Mouse (Mus musculus) stomach, postnatal 0 days (tissue): ENCODE data around the gene Klk1b3. TPM values are rescaled to one million over a fixed set of nuclear protein-coding genes. Genes with fewer than 3 reads are reported as not detected.
"Not testable (repeated sequence)": the region's sequence is repeated elsewhere in the genome, so short reads cannot be mapped to it uniquely, and the experiment has no call there.

Source experiments
- ATAC-seq: fragments of 200-750 bp; cut with Nextera tagmentation; 2 replicates; pipeline ENCODE4 v1.8.0; 2017; ENCODE audit not compliant: low FRiP score, low TSS enrichment
- DNase-seq: peaks from one replicate; pipeline ENCODE4 v3.0.0-alpha.2; 2016; ENCODE audit warnings: low spot score
- H3K27ac ChIP-seq: fragments of 300-500 bp; sonication (generic); replicated peaks from 2 replicates; pipeline ENCODE4 v1.5.1; 2014; ENCODE audit warnings: mild to moderate bottlenecking, control low read depth
- H3K27me3 ChIP-seq: fragments of 300-500 bp; sonication (generic); 2 replicates; pipeline ENCODE4 v1.6.1; 2014; ENCODE audit warnings: low read length; ENCODE audit not compliant: control insufficient read depth, insufficient read depth
- H3K36me3 ChIP-seq: fragments of 300-500 bp; sonication (generic); 2 replicates; pipeline ENCODE4 v1.6.1; 2014; ENCODE audit warnings: low read length, mixed read lengths; ENCODE audit not compliant: control insufficient read depth, insufficient read depth
- H3K4me1 ChIP-seq: fragments of 300-500 bp; sonication (generic); replicated peaks from 2 replicates; pipeline ENCODE4 v1.6.1; 2014; ENCODE audit warnings: antibody characterized with exemption; ENCODE audit not compliant: control insufficient read depth, insufficient read depth
- H3K4me2 ChIP-seq: fragments of 300-500 bp; sonication (generic); replicated peaks from 2 replicates; pipeline ENCODE4 v1.6.1; 2014; ENCODE audit warnings: low read depth, mild to moderate bottlenecking, control low read depth, moderate library complexity
- H3K4me3 ChIP-seq: fragments of 300-500 bp; sonication (generic); 2 replicates; pipeline ENCODE4 v1.5.1; 2014; ENCODE audit warnings: low read depth, low read length, control low read depth
- H3K9ac ChIP-seq: fragments of 300-500 bp; sonication (generic); 2 replicates; pipeline ENCODE4 v1.6.1; 2014; ENCODE audit warnings: mild to moderate bottlenecking, low read length, control low read depth, mixed read lengths
- H3K9me3 ChIP-seq: fragments of 300-500 bp; sonication (generic); 2 replicates; pipeline ENCODE4 v1.6.1; 2016; ENCODE audit warnings: low read length; ENCODE audit not compliant: control insufficient read depth
- CTCF ChIP-seq: IDR thresholded peaks from 2 replicates; pipeline ENCODE4 v1.5.1; 2016; ENCODE audit warnings: antibody characterized with exemption, low read depth, mild to moderate bottlenecking, moderate library complexity
- EP300 ChIP-seq: optimal IDR thresholded peaks from 2 replicates; pipeline ENCODE3; 2016; ENCODE audit warnings: antibody characterized with exemption
- WGBS: fragments of 180-500 bp; shearing (Covaris S2); extraction: QIAGEN DNeasy Blood & Tissue Kit; methylation state at CpG from one replicate; pipeline ENCODE4 v1.1.7; 2014; 5-methylcytosine and 5-hydroxymethylcytosine counted together
- polyA plus RNA-seq: library from polyadenylated mRNA; unstranded; fragments of >200 nt; fragmentation: Nextera tagmentation; extraction: Ambion mirVana; gene quantifications from 2 replicates; pipeline ENCODE4 v1.2.1, GENCODE M21; 2015

Gene Klk1b3
- not detected in 2 replicates for polyA plus RNA-seq

GRCm38 (mm10) chr7:44197891-44198290, at the start of gene Klk1b3:
Gene Klk1b3, plus strand, starts transcription at chr7:44198191.
- no peak for ATAC-seq
- H3K9me3 ChIP-seq, result no peaks in the 10 kb centered on the region
- H3K4me3 ChIP-seq, result no peak within 1 kb of the TSS
- no peak within 1 kb of the TSS for H3K9ac ChIP-seq
- no peaks in the 10 kb centered on the region for H3K4me1 ChIP-seq
- no peak for DNase-seq
- no peak within 1 kb of the TSS for H3K4me2 ChIP-seq
- 56% methylated on average over 3 of the region's 3 CpGs for WGBS
- no peak for TF ChIP-seq CTCF
- no peak for TF ChIP-seq EP300
- no peaks in the 10 kb centered on the region for H3K27me3 ChIP-seq
- H3K36me3 ChIP-seq, result no peaks in the 10 kb centered on the region
- no peak within 1 kb of the TSS for H3K27ac ChIP-seq

DNA sequence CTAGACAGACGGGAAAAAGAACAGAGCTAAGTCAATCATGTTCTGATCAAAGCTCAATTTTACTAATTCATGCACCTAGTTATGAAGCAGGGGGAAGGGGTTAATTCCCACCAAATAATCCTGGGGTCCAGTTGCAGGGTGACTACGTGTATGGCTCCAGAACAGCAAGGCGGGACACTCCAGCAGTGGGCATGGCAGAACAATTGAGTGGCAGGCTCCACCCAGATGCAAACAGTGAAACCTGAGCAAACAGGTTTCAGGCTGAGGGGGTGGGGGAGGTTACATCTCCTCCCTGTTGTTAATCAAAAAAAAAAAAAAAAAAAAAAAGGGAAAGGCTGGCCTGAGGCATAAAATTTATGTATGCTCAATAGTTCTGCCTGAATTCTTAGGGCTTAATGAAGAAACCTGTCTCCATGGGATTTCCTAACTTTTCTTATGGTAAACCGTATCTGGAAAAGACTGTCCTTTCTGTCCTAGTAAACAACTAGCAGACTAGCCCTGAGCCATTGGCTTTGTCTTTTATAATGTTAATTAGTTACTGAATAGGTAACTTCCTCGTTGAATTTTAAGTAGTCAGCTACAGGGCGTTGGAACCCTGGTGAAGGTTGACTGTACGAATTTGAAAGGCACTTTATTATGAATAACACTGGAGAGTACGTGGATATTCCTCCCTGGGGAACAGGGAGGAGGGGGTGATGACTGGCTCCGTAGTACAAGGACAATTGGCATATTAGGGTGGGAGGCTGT, 18.5 kb upstream of the Klk1b3 start:
- Histone ChIP-seq H3K9ac (no peak overlapping the region), H3K36me3 (no peaks in the 10 kb centered on the region), H3K27me3 (no peaks in the 10 kb centered on the region), H3K4me2 (no peak overlapping the region), H3K4me1 (no peaks in the 10 kb centered on the region), H3K9me3 (no peaks in the 10 kb centered on the region), H3K4me3 (no peak overlapping the region), H3K27ac (no peak overlapping the region)
- ATAC-seq, result peak; percentile 87
- no peak for TF ChIP-seq CTCF
- TF ChIP-seq EP300, result no peak
- peak; percentile 69 for DNase-seq
- WGBS, result 44% methylated on average over 9 of the region's 9 CpGs

GRCm38 (mm10) chr7:44186516-44186915, 11.5 kb upstream of the Klk1b3 start:
- not testable (repeated sequence) for H3K4me1 ChIP-seq, H3K9me3 ChIP-seq, H3K4me3 ChIP-seq, H3K4me2 ChIP-seq, H3K9ac ChIP-seq, H3K27me3 ChIP-seq, H3K27ac ChIP-seq, H3K36me3 ChIP-seq
- ATAC-seq (peak; percentile 84; the same call in 1 of the 2 replicates), DNase-seq (peak; percentile 76)
- WGBS, result 48% methylated on average over 8 of the region's 8 CpGs

GRCm38 (mm10) chr7:44187936-44188335, 10.1 kb upstream of the Klk1b3 start, which contains the start of gene Klk1b24:
Gene Klk1b24, plus strand, starts transcription at chr7:44188236.
- not testable (repeated sequence) for ATAC-seq, H3K27me3 ChIP-seq, H3K4me2 ChIP-seq

DNA sequence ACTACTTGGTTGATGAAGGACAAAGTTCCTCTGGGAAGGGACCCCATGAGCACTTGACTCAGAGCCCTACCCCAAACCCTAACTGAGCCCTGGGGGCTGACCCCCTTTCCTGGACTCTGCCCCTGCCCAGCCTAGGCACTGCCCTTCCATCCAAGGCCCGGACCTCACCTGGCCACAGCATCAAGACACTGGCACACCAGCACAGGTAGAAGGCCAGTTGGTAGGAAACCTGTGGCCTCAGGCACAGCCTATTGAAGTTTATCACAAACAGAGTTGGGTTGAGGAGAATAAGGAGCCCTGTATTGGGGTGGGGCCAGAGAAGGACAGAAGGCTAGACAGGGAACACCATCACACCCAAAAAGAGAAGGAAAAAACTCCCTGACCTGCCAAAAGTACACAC, 4.5 kb upstream of the Klk1b3 start:
- H3K9ac ChIP-seq, H3K27me3 ChIP-seq, H3K36me3 ChIP-seq, ATAC-seq, H3K9me3 ChIP-seq, H3K4me2 ChIP-seq, H3K4me1 ChIP-seq, H3K4me3 ChIP-seq, H3K27ac ChIP-seq, DNase-seq: not testable (repeated sequence)
- WGBS, result 88% methylated on average over 1 of the region's 1 CpGs

More at GRCm38 (mm10) chr7:44187936-44188335, 10.1 kb upstream of the Klk1b3 start, which contains the start of gene Klk1b24:
- not testable (repeated sequence) for H3K4me1 ChIP-seq, DNase-seq, H3K36me3 ChIP-seq, H3K9ac ChIP-seq, H3K9me3 ChIP-seq, H3K27ac ChIP-seq, H3K4me3 ChIP-seq

DNA sequence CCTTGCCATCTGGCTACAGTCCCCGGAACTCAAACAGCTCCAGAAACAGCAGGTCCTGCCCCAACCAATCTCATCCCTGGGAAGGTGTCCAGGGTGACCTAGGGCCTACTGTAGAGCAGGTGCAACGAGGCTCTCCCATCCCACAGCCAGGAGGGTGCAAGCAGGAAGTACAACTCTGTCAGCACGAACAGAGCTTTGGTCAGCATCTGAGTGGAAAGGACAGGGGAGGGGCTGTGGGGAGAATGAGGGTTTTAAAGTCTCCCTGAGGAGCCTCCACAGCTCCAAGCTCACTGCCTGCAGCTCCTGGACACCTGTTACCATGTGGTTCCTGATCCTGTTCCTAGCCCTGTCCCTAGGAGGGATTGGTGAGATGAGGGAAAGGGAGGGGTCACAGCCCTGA, 9.1 kb downstream of the Klk1b3 start, which contains the start of gene Klk1b4:
TSS of gene Klk1b4 (plus strand) at position 301 of the 400 bp plus-strand sequence.
- not testable (repeated sequence) for H3K27ac ChIP-seq, DNase-seq, H3K4me3 ChIP-seq, H3K27me3 ChIP-seq, H3K4me1 ChIP-seq, H3K9me3 ChIP-seq, H3K4me2 ChIP-seq, ATAC-seq, H3K36me3 ChIP-seq, H3K9ac ChIP-seq
- WGBS, result 34% methylated on average over 3 of the region's 3 CpGs
